Mouse (Mus musculus): ENCODE measurements at regions not wholly inside any gene's neighbourhood (a gene's known extent, or its start where the extent isn't known, plus 50 kb on each side); places are given as distances from the start of the nearest gene placed in this dataset.

DNA sequence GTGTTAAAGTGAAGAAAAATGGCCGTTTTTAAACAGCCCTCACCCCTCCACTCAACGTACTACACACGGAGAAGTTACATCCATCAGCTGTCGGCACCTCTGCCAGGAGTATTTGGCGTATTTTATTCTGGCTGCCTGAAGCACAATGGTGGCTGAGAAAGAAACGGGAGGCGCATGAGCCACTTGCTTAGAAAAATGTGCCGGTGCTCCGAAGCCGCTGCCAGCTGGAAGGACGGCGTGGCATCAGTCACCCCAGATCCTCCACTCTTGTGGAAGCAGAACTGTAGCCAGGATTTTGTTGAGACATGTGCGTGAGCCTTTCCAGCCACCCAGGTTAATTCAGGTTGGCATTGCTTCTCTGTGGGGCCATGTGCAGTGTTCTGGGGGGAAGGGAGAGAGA, 103.1 kb upstream of the A230072I06Rik start:
- no peak for TF ChIP-seq CTCF (IDR thresholded peaks at IDR 0.05; ENCODE audit: control insufficient read depth, insufficient read depth, insufficient read length)
- no peak for TF ChIP-seq MYOD1 (IDR thresholded peaks at IDR 0.05; ENCODE audit: control insufficient read depth, insufficient read length, low read depth)
